Mouse (Mus musculus) ES-Bruce4 (cell line): ENCODE results near the gene Cnot6l. TPM values are rescaled to one million over a fixed set of nuclear protein-coding genes. Genes with fewer than 3 reads are reported as not detected.

Source experiments
- H3K27ac ChIP-seq: 2 replicates; pipeline ENCODE4 v1.5.1; 2012; ENCODE audit warnings: low read length, inconsistent platforms; ENCODE audit not compliant: insufficient read depth
- H3K27me3 ChIP-seq: 2 replicates; pipeline ENCODE4 v1.6.1; 2012; ENCODE audit warnings: mild to moderate bottlenecking, low read length, inconsistent platforms; ENCODE audit not compliant: control insufficient read depth, poor library complexity, insufficient read depth, severe bottlenecking
- H3K36me3 ChIP-seq: 2 replicates; pipeline ENCODE4 v1.6.1; 2012; ENCODE audit warnings: inconsistent platforms, mild to moderate bottlenecking, low read length, moderate library complexity; ENCODE audit not compliant: control insufficient read depth, poor library complexity, insufficient read depth, severe bottlenecking
- H3K4me1 ChIP-seq: one replicate; pipeline ENCODE4 v1.8.1; 2011; ENCODE audit warnings: low read length; ENCODE audit not compliant: control insufficient read depth, insufficient read depth
- H3K4me3 ChIP-seq: 2 replicates; pipeline ENCODE4 v1.5.1; 2011; ENCODE audit warnings: low read depth, mild to moderate bottlenecking, low read length
- H3K9ac ChIP-seq: 2 replicates; pipeline ENCODE4 v1.6.1; 2012; ENCODE audit warnings: low read depth, mild to moderate bottlenecking, inconsistent platforms; ENCODE audit not compliant: poor library complexity, severe bottlenecking
- H3K9me3 ChIP-seq: replicated peaks from 2 replicates; pipeline ENCODE4 v1.6.1; 2012; ENCODE audit warnings: mild to moderate bottlenecking, low read length, inconsistent platforms; ENCODE audit not compliant: control insufficient read depth, poor library complexity, insufficient read depth, severe bottlenecking
- CTCF ChIP-seq: IDR thresholded peaks from one replicate; pipeline ENCODE4 v1.8.1; 2011; ENCODE audit warnings: low read depth, low read length
- EP300 ChIP-seq: IDR thresholded peaks from 2 replicates; pipeline ENCODE4 v1.6.1; 2011; ENCODE audit warnings: low read depth, low read length; ENCODE audit not compliant: insufficient read depth
- POLR2A ChIP-seq: IDR thresholded peaks from one replicate; pipeline ENCODE4 v1.8.1; 2011; ENCODE audit warnings: low read length; ENCODE audit not compliant: insufficient read depth
- polyA plus RNA-seq: library from polyadenylated mRNA; stranded (reverse); fragments of >200 nt; gene quantifications from 2 replicates; pipeline ENCODE4 v1.2.4, GENCODE M21; 2011; ENCODE audit warnings: low read depth; ENCODE audit not compliant: missing spikeins, insufficient read depth, insufficient read length

The Cnot6l gene
- polyA plus RNA-seq: 42.6 and 47.1 TPM in 2 replicates

- H3K9me3 ChIP-seq: no peaks in the 10 kb centered on the region
- H3K4me3 ChIP-seq: peak within 1 kb of the TSS; percentile 85
- H3K4me1 ChIP-seq: no peaks in the 10 kb centered on the region
- TF ChIP-seq POLR2A (no peak), CTCF (no peak), EP300 (no peak)
- peak within 1 kb of the TSS; percentile 79 for H3K9ac ChIP-seq
- H3K27me3 ChIP-seq: no peaks in the 10 kb centered on the region
- no peaks in the 10 kb centered on the region for H3K36me3 ChIP-seq
- peak within 1 kb of the TSS; percentile 25; the same call in 1 of the 2 replicates for H3K27ac ChIP-seq
Measured at GRCm38 (mm10) chr5:96164021-96164411, at the start of gene Cnot6l. Gene Cnot6l (minus strand): TSS chr5:96164171.

DNA sequence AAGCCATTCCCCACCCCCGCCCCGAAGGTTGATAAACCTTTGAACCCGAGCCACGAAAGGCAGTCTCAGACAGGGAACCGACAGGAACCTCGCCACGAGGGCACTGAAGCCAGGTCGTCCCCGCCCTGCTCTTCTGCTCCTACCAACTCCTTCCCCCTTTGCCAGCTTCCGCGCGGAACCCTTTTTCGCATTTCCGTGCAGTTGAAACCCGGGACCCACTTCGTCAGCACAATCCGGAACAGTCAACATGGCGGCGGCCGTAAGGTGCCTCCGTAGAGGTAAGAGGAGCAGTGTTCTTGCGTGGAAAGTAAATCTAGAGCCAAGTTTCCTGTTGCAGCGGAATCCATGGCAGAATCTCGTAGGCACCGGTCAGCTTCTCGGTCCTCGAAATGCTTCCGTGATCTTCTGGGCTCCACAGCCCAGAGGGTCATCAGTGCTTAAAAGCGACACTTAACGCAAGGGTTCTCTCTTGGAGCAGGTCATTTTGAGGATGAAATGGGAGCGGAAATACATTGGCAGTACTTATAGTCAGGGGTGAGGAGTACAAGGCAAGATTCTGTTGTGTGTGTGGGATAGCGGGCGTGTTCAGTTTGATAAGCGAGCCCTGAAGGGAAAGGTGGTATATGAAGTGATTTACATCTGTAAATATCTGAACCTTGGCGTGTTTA is 46.1 kb upstream of the Cnot6l start:
- TF ChIP-seq POLR2A (peak; percentile 98), EP300 (0 out of 2 replicates have a peak, but pooled peaks have one; percentile 29), CTCF (no peak)
- H3K4me1 ChIP-seq: no peaks in the 10 kb centered on the region

DNA sequence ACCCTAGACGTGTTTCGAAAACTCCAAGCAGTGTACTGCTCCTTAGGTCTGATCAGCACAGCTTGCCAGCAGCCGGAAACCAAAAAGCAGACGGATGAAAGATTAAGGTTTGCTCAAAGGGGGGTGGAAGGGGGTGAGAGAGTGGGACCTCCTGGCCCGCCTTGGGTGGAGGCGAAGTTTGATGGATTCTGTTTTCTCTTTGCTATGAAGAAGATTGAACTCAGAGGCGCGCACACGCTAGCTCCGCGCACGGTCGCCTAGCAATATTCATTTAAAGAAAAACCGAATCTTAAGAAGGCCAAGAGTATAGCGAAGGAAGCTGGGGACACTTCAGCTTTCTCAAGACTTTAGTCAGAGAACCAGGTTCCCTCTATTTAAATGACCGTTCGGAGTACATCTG is 45.5 kb upstream of the Cnot6l start, which contains the start of gene Mrpl1:
Gene Mrpl1, plus strand, starts transcription at position 35 of the 400 bp plus-strand sequence.
- no peaks in the 10 kb centered on the region; the same call in 1 of the 2 replicates for H3K27me3 ChIP-seq
- no peak for TF ChIP-seq EP300
- no peak for TF ChIP-seq CTCF
- no peak for TF ChIP-seq POLR2A
- no peaks in the 10 kb centered on the region for H3K4me1 ChIP-seq
- H3K36me3 ChIP-seq: peaks cover 4% of the 10 kb centered on the region
- peak within 1 kb of the TSS; percentile 60 for H3K9ac ChIP-seq
- H3K4me3 ChIP-seq: peak within 1 kb of the TSS; percentile 85
- no peaks in the 10 kb centered on the region for H3K9me3 ChIP-seq
- no peak within 1 kb of the TSS for H3K27ac ChIP-seq

More for the DNA sequence above, 46.1 kb upstream of the Cnot6l start:
- Histone ChIP-seq H3K27ac (no peak overlapping the region), H3K9me3 (no peaks in the 10 kb centered on the region), H3K9ac (peak overlapping the region; percentile 60), H3K4me3 (peak overlapping the region; percentile 85), H3K36me3 (peaks cover 4% of the 10 kb centered on the region), H3K27me3 (no peaks in the 10 kb centered on the region; the same call in 1 of the 2 replicates)

DNA sequence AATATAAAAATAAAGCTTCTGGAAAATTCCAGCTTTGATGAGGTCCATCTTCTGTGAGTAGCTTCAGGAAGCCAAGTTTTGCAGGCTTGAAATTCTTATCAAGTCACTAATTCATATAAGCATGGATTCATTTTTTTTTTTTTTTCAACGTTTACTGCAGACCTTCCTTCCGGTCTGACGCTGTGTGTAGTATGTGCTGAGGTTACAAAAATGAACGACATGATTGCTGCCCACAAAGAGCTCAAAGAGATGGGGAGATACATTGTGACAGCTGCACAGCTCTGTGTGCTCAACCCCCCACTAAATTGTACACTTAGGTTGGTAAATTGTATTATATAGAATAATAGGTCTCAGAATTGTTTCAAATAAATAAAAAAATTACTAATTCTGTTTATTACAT is 44.6 kb upstream of the Cnot6l start:
- Histone ChIP-seq H3K9ac (no peak overlapping the region), H3K36me3 (no peaks in the 10 kb centered on the region), H3K9me3 (no peaks in the 10 kb centered on the region), H3K27me3 (no peaks in the 10 kb centered on the region; the same call in 1 of the 2 replicates), H3K4me3 (no peak overlapping the region), H3K4me1 (no peaks in the 10 kb centered on the region), H3K27ac (no peak overlapping the region)
- TF ChIP-seq POLR2A (no peak), CTCF (no peak), EP300 (no peak)

DNA sequence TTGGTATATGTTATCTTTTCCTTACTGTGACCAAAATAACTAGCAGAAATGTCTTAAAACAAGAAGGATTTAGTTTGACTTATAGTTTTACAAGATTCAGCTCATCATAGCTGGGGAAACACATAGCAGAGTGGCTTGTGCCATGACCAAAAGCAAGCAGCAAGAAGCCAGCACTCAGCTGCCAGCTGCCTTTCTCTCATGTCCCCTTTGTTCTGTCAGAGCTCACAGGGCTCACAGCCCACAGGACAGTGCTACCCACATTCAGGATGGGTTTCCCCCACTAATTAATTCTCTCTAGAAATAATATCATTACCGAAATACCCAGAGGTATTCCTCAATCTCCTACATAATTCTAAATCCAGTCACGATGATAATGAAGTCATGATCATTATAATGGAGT is 43.6 kb upstream of the Cnot6l start:
- Histone ChIP-seq H3K4me1 (no peaks in the 10 kb centered on the region), H3K27me3 (no peaks in the 10 kb centered on the region; the same call in 1 of the 2 replicates), H3K27ac (no peak overlapping the region), H3K9ac (no peak overlapping the region), H3K9me3 (no peaks in the 10 kb centered on the region), H3K4me3 (no peak overlapping the region), H3K36me3 (no peaks in the 10 kb centered on the region)
- TF ChIP-seq EP300 (no peak), POLR2A (no peak), CTCF (no peak)

- Histone ChIP-seq H3K9me3 (no peaks in the 10 kb centered on the region), H3K36me3 (no peaks in the 10 kb centered on the region), H3K27ac (no peak overlapping the region), H3K9ac (no peak overlapping the region), H3K27me3 (no peaks in the 10 kb centered on the region; the same call in 1 of the 2 replicates), H3K4me3 (no peak overlapping the region), H3K4me1 (no peaks in the 10 kb centered on the region)
- TF ChIP-seq POLR2A (no peak), EP300 (no peak), CTCF (no peak)
Measured at GRCm38 (mm10) chr5:96206897-96207296, 42.9 kb upstream of the Cnot6l start.
